Mouse (Mus musculus) forebrain, embryonic 13.5 days (tissue): ENCODE results near the gene Sntg2. TPM values are rescaled to one million over a fixed set of nuclear protein-coding genes. Genes with fewer than 3 reads are reported as not detected.

Source experiments
- ATAC-seq: fragments of 200-750 bp; cut with Nextera tagmentation; 2 replicates; pipeline ENCODE4 v1.8.0; 2017
- H3K27ac ChIP-seq: fragments of 300-500 bp; sonication (generic); 2 replicates; pipeline ENCODE4 v1.5.1; 2015; ENCODE audit warnings: inconsistent platforms, mild to moderate bottlenecking, moderate library complexity
- H3K27me3 ChIP-seq: fragments of 300-500 bp; sonication (generic); 2 replicates; pipeline ENCODE4 v1.6.1; 2015; ENCODE audit warnings: mild to moderate bottlenecking, inconsistent platforms
- H3K36me3 ChIP-seq: fragments of 300-500 bp; sonication (generic); 2 replicates; pipeline ENCODE4 v1.6.1; 2015; ENCODE audit warnings: mild to moderate bottlenecking, inconsistent platforms; ENCODE audit not compliant: poor library complexity, severe bottlenecking
- H3K4me1 ChIP-seq: fragments of 300-500 bp; sonication (generic); 2 replicates; pipeline ENCODE4 v1.6.1; 2015; ENCODE audit warnings: inconsistent platforms
- H3K4me2 ChIP-seq: fragments of 300-500 bp; sonication (generic); 2 replicates; pipeline ENCODE4 v1.6.1; 2015; ENCODE audit warnings: inconsistent platforms, mild to moderate bottlenecking, moderate library complexity
- H3K4me3 ChIP-seq: fragments of 300-500 bp; sonication (generic); 2 replicates; pipeline ENCODE4 v1.5.1; 2015; ENCODE audit warnings: mild to moderate bottlenecking, inconsistent platforms
- H3K9ac ChIP-seq: fragments of 300-500 bp; sonication (generic); 2 replicates; pipeline ENCODE4 v1.6.1; 2015; ENCODE audit warnings: mild to moderate bottlenecking, inconsistent platforms
- H3K9me3 ChIP-seq: fragments of 300-500 bp; sonication (generic); replicated peaks from 2 replicates; pipeline ENCODE4 v1.6.1; 2016; ENCODE audit warnings: inconsistent platforms
- WGBS: fragments of 180-500 bp; shearing (Covaris S2); methylation state at CpG from one replicate; pipeline ENCODE4 v1.1.7; 2015; 5-methylcytosine and 5-hydroxymethylcytosine counted together
- polyA plus RNA-seq: library from polyadenylated mRNA; unstranded; fragments of >200 nt; fragmentation: Nextera tagmentation; extraction: Ambion mirVana; gene quantifications from 2 replicates; pipeline ENCODE4 v1.2.1, GENCODE M21; 2015

Gene Sntg2
- polyA plus RNA-seq, 1 experiment from 2014 or later = 1.1 TPM

GRCm38 (mm10) chr12:30347284-30347683 is 25.9 kb downstream of the Sntg2 start:
- Histone ChIP-seq H3K27me3 (no peaks in the 10 kb centered on the region), H3K9me3 (no peaks in the 10 kb centered on the region), H3K4me1 (no peaks in the 10 kb centered on the region), H3K4me3 (no peak overlapping the region), H3K9ac (no peak overlapping the region), H3K4me2 (no peak overlapping the region), H3K36me3 (no peaks in the 10 kb centered on the region), H3K27ac (no peak overlapping the region)
- ATAC-seq = no peak
- WGBS = 88% methylated on average over 4 of the region's 4 CpGs

- no peak overlapping the region for H3K4me2 ChIP-seq
- ATAC-seq = no peak
- no peaks in the 10 kb centered on the region for H3K9me3 ChIP-seq
- H3K4me1 ChIP-seq = no peaks in the 10 kb centered on the region
- no peaks in the 10 kb centered on the region for H3K36me3 ChIP-seq
- no peak overlapping the region for H3K4me3 ChIP-seq
- 46% methylated on average over 1 of the region's 1 CpGs for WGBS
- no peaks in the 10 kb centered on the region for H3K27me3 ChIP-seq
- no peak overlapping the region for H3K9ac ChIP-seq
- no peak overlapping the region for H3K27ac ChIP-seq
Measured at GRCm38 (mm10) chr12:30344806-30345205, 28.4 kb downstream of the Sntg2 start.

GRCm38 (mm10) chr12:30336301-30336700 is 36.9 kb downstream of the Sntg2 start:
- Histone ChIP-seq H3K4me3 (no peak overlapping the region), H3K9me3 (no peaks in the 10 kb centered on the region), H3K4me2 (no peak overlapping the region), H3K27me3 (no peaks in the 10 kb centered on the region), H3K36me3 (no peaks in the 10 kb centered on the region), H3K9ac (no peak overlapping the region), H3K27ac (no peak overlapping the region), H3K4me1 (no peaks in the 10 kb centered on the region)
- ATAC-seq = no peak
- 93% methylated on average over 5 of the region's 5 CpGs for WGBS

GRCm38 (mm10) chr12:30334502-30334901 is 38.7 kb downstream of the Sntg2 start:
- Histone ChIP-seq H3K36me3 (no peaks in the 10 kb centered on the region), H3K27ac (no peak overlapping the region), H3K27me3 (no peaks in the 10 kb centered on the region), H3K4me2 (no peak overlapping the region), H3K4me1 (no peaks in the 10 kb centered on the region), H3K9ac (no peak overlapping the region), H3K9me3 (no peaks in the 10 kb centered on the region), H3K4me3 (no peak overlapping the region)
- no peak for ATAC-seq
- WGBS = 91% methylated on average over 2 of the region's 2 CpGs

- Histone ChIP-seq H3K9ac (no peak overlapping the region), H3K4me3 (no peak overlapping the region)
- WGBS = 81% methylated on average over 2 of the region's 2 CpGs
Measured at GRCm38 (mm10) chr12:30317971-30318370, 55.2 kb downstream of the Sntg2 start.

GRCm38 (mm10) chr12:30313021-30313420 is 60.2 kb downstream of the Sntg2 start:
- Histone ChIP-seq H3K27ac (no peak overlapping the region), H3K9me3 (no peaks in the 10 kb centered on the region), H3K9ac (no peak overlapping the region), H3K4me3 (no peak overlapping the region), H3K4me2 (no peak overlapping the region), H3K4me1 (peaks cover 9% of the 10 kb centered on the region; the same call in 1 of the 2 replicates), H3K36me3 (no peaks in the 10 kb centered on the region), H3K27me3 (no peaks in the 10 kb centered on the region)
- ATAC-seq = no peak

More at GRCm38 (mm10) chr12:30317971-30318370, 55.2 kb downstream of the Sntg2 start:
- no peak for ATAC-seq
- Histone ChIP-seq H3K4me2 (no peak overlapping the region), H3K4me1 (no peaks in the 10 kb centered on the region), H3K27ac (no peak overlapping the region), H3K9me3 (no peaks in the 10 kb centered on the region), H3K27me3 (no peaks in the 10 kb centered on the region), H3K36me3 (no peaks in the 10 kb centered on the region)

GRCm38 (mm10) chr12:30308197-30308939 is 64.8 kb downstream of the Sntg2 start:
- 52% methylated on average over 5 of the region's 5 CpGs for WGBS
- no peaks in the 10 kb centered on the region for H3K27me3 ChIP-seq
- peak; percentile 45; the same call in 1 of the 2 replicates for ATAC-seq

GRCm38 (mm10) chr12:30292724-30293560 is 80.2 kb downstream of the Sntg2 start:
- Histone ChIP-seq H3K9ac (no peak overlapping the region), H3K27ac (no peak overlapping the region), H3K4me2 (no peak overlapping the region), H3K9me3 (no peaks in the 10 kb centered on the region), H3K4me3 (no peak overlapping the region), H3K36me3 (no peaks in the 10 kb centered on the region), H3K27me3 (no peaks in the 10 kb centered on the region), H3K4me1 (no peaks in the 10 kb centered on the region)
- no peak for ATAC-seq
- WGBS = 85% methylated on average over 13 of the region's 13 CpGs

More at GRCm38 (mm10) chr12:30308197-30308939, 64.8 kb downstream of the Sntg2 start:
- H3K9me3 ChIP-seq = no peaks in the 10 kb centered on the region
- peaks cover 16% of the 10 kb centered on the region for H3K4me1 ChIP-seq
- no peak overlapping the region for H3K4me2 ChIP-seq
- H3K27ac ChIP-seq = no peak overlapping the region
- no peak overlapping the region for H3K4me3 ChIP-seq
- H3K9ac ChIP-seq = no peak overlapping the region
- no peaks in the 10 kb centered on the region for H3K36me3 ChIP-seq

GRCm38 (mm10) chr12:30286888-30287573 is 86.1 kb downstream of the Sntg2 start:
- peak; percentile 53; the same call in 1 of the 2 replicates for ATAC-seq
- no peak overlapping the region for H3K9ac ChIP-seq
- no peaks in the 10 kb centered on the region for H3K27me3 ChIP-seq
- H3K27ac ChIP-seq = no peak overlapping the region
- H3K9me3 ChIP-seq = no peaks in the 10 kb centered on the region
- no peaks in the 10 kb centered on the region for H3K4me1 ChIP-seq
- H3K4me2 ChIP-seq = no peak overlapping the region
- H3K36me3 ChIP-seq = no peaks in the 10 kb centered on the region
- H3K4me3 ChIP-seq = no peak overlapping the region
- 33% methylated on average over 5 of the region's 5 CpGs for WGBS

GRCm38 (mm10) chr12:30283741-30284140 is 89.4 kb downstream of the Sntg2 start:
- H3K9me3 ChIP-seq = no peaks in the 10 kb centered on the region
- no peak overlapping the region for H3K9ac ChIP-seq
- no peak overlapping the region for H3K27ac ChIP-seq
- 72% methylated on average over 4 of the region's 4 CpGs for whole genome bisulfite sequencing
- H3K4me3 ChIP-seq = no peak overlapping the region
- H3K4me1 ChIP-seq = no peaks in the 10 kb centered on the region
- H3K4me2 ChIP-seq = no peak overlapping the region
- H3K36me3 ChIP-seq = no peaks in the 10 kb centered on the region
- ATAC-seq = no peak
- no peaks in the 10 kb centered on the region for H3K27me3 ChIP-seq

- no peak for ATAC-seq
- 86% methylated on average over 8 of the region's 8 CpGs for WGBS
- Histone ChIP-seq H3K4me3 (no peak overlapping the region), H3K4me1 (no peaks in the 10 kb centered on the region), H3K27ac (no peak overlapping the region), H3K9me3 (no peaks in the 10 kb centered on the region), H3K27me3 (no peaks in the 10 kb centered on the region), H3K4me2 (no peak overlapping the region), H3K36me3 (no peaks in the 10 kb centered on the region), H3K9ac (no peak overlapping the region)
Measured at GRCm38 (mm10) chr12:30272242-30272985, 100.8 kb downstream of the Sntg2 start.
